Mouse (Mus musculus): ENCODE results near the gene Zfp871. TPM values are rescaled to one million over a fixed set of nuclear protein-coding genes. Genes with fewer than 3 reads are reported as not detected.
"Not testable (repeated sequence)": the region's sequence is repeated elsewhere in the genome, so short reads cannot be mapped to it uniquely, and the experiment has no call there.

The Zfp871 gene
- polyA plus RNA-seq, 1 experiment from 2014 or later: 46.7 TPM

DNA sequence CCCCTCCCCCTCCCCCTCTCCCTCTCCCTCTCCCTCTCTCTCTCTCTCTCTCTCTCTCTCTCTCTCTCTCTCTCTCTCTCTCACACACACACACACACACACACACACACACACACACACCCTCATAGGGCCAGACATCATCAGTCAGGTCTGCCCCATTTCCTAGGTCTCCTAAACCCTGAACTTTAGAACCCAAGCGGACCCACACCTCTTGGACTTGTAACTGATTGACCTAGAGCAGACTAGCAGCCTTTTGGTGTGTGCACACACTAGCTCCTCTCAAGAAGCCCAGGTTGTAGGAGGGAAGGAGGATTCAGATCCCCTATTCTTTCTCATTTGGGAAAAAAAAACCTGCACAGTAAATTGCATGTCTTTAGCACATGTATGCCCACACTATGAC lies 65.9 kb downstream of the Zfp871 start:
- not testable (repeated sequence) for H3K36me3 ChIP-seq; DNase-seq (ENCODE audit: low spot score); H3K27me3 ChIP-seq (ENCODE audit: low read depth, poor library complexity, severe bottlenecking); H3K4me1 ChIP-seq; H3K4me3 ChIP-seq; H3K9me3 ChIP-seq (replicated peaks); H3K27ac ChIP-seq
- WGBS: 92% methylated on average over 1 of the region's 1 CpGs

Other genes with a start within 250 kb of the Zfp871 start
- not detected in 2 replicates for gene Cyp4f37, start 167.0 kb downstream of the Zfp871 start, polyA plus RNA-seq (2016; fragmentation: Nextera tagmentation; extraction: Ambion mirVana)
- gene Cyp4f40, start 129.4 kb downstream of the Zfp871 start, polyA plus RNA-seq (2016; fragmentation: Nextera tagmentation; extraction: Ambion mirVana): not detected in 2 replicates
- 0.75 and 0.98 TPM in 2 replicates for gene Cyp4f15, start 102.7 kb downstream of the Zfp871 start, polyA plus RNA-seq (2016; fragmentation: Nextera tagmentation; extraction: Ambion mirVana)
- gene Zfp811, start 21.6 kb upstream of the Zfp871 start, polyA plus RNA-seq (2016; fragmentation: Nextera tagmentation; extraction: Ambion mirVana): 2.8 and 4.4 TPM in 2 replicates
- gene Zfp799, start 42.0 kb upstream of the Zfp871 start, polyA plus RNA-seq (2016; fragmentation: Nextera tagmentation; extraction: Ambion mirVana): 10.2 and 18.4 TPM in 2 replicates
- gene Zfp870, start 103.4 kb upstream of the Zfp871 start, polyA plus RNA-seq (2016; fragmentation: Nextera tagmentation; extraction: Ambion mirVana): 6.5 and 7.6 TPM in 2 replicates
- gene Cyp4f14, start 129.1 kb upstream of the Zfp871 start, polyA plus RNA-seq (2016; fragmentation: Nextera tagmentation; extraction: Ambion mirVana): not detected in 2 replicates
- gene Cyp4f13, start 159.1 kb upstream of the Zfp871 start, polyA plus RNA-seq (2016; fragmentation: Nextera tagmentation; extraction: Ambion mirVana): 2.3 and 2.6 TPM in 2 replicates
- 12.2 and 13.7 TPM in 2 replicates for gene Zfp472, start 177.5 kb upstream of the Zfp871 start, polyA plus RNA-seq (2016; fragmentation: Nextera tagmentation; extraction: Ambion mirVana)
- 10.4 and 13.8 TPM in 2 replicates for gene Zfp952, start 204.8 kb upstream of the Zfp871 start, polyA plus RNA-seq (2016; fragmentation: Nextera tagmentation; extraction: Ambion mirVana)
- 11.7 and 15.4 TPM in 2 replicates for gene Zfp763, start 245.1 kb upstream of the Zfp871 start, polyA plus RNA-seq (2016; fragmentation: Nextera tagmentation; extraction: Ambion mirVana)